In genomic region chr9:41207130-41208104, GRCm38 (mm10) we compare ENCODE assay signal across 7 mouse cellular contexts. TPM values are rescaled to one million over a fixed set of nuclear protein-coding genes. Genes with fewer than 3 reads are reported as not detected.
DNase-seq lines count a peak whose midpoint lies in the region; ATAC-seq lines count a peak whose summit lies in the region.

No protein-coding gene starts in this region.

- WGBS in embryonic facial prominence, embryonic 11.5 days = 7% methylated on average over 28 of the region's 28 CpGs
- 7% methylated on average over 28 of the region's 28 CpGs for WGBS in limb, embryonic 10.5 days
- WGBS in midbrain, embryonic 13.5 days = 7% methylated on average over 28 of the region's 28 CpGs

- DNase-seq in adrenal gland, postnatal 14 days = peak; percentile 96
- DNase-seq in embryonic facial prominence, embryonic 11.5 days (ENCODE audit: low spot score) = peak; percentile 99
- DNase-seq in kidney, adult 11 months = peak; percentile 93
- peak; percentile 92 for DNase-seq in limb, embryonic 10.5 days (ENCODE audit: low spot score)
- DNase-seq in spleen, adult 12 weeks (ENCODE audit: low spot score) = peak; percentile 71

- no peak overlapping the region for H3K4me3 ChIP-seq in embryonic facial prominence, embryonic 11.5 days (ENCODE audit: low read depth, low read length)
- peak overlapping the region; percentile 51 for H3K4me3 ChIP-seq in limb, embryonic 10.5 days
- H3K4me3 ChIP-seq in midbrain, embryonic 13.5 days (replicated peaks) = peak overlapping the region; percentile 30

- peak overlapping the region; percentile 52 for H3K27ac ChIP-seq in embryonic facial prominence, embryonic 11.5 days (replicated peaks; ENCODE audit: low read depth, low read length)
- peak overlapping the region; percentile 91 for H3K27ac ChIP-seq in limb, embryonic 10.5 days
- H3K27ac ChIP-seq in midbrain, embryonic 13.5 days = peak overlapping the region; percentile 84

- peak overlapping the region; percentile 44; the same call in 1 of the 2 replicates for H3K9ac ChIP-seq in embryonic facial prominence, embryonic 11.5 days (replicated peaks; ENCODE audit: low read length)
- H3K9ac ChIP-seq in midbrain, embryonic 13.5 days (replicated peaks) = peak overlapping the region; percentile 57; the same call in 1 of the 2 replicates

- peak; percentile 78 for ATAC-seq in embryonic facial prominence, embryonic 11.5 days (replicated peaks; ENCODE audit: insufficient number of reproducible peaks, low FRiP score, low TSS enrichment, low read depth)
- ATAC-seq in granulocyte monocyte progenitor cell, adult 5-6 weeks (replicated peaks; ENCODE audit: poor library complexity, severe bottlenecking) = peak; percentile 98
- peak; percentile 95 for ATAC-seq in midbrain, embryonic 13.5 days

- peak overlapping the region; percentile 5; the same call in 1 of the 2 replicates for H3K4me2 ChIP-seq in embryonic facial prominence, embryonic 11.5 days (ENCODE audit: low read depth, low read length)
- H3K4me2 ChIP-seq in midbrain, embryonic 13.5 days (replicated peaks) = peak overlapping the region; percentile 41

- H3K9me3 ChIP-seq in embryonic facial prominence, embryonic 11.5 days (replicated peaks; ENCODE audit: control insufficient read depth, low read length) = no peaks in the 10 kb centered on the region
- no peaks in the 10 kb centered on the region for H3K9me3 ChIP-seq in limb, embryonic 10.5 days (replicated peaks)
- no peaks in the 10 kb centered on the region for H3K9me3 ChIP-seq in midbrain, embryonic 13.5 days

- H3K36me3 ChIP-seq in embryonic facial prominence, embryonic 11.5 days (replicated peaks; ENCODE audit: control insufficient read depth, insufficient read depth, low read depth, low read length) = no peaks in the 10 kb centered on the region
- H3K36me3 ChIP-seq in limb, embryonic 10.5 days = no peaks in the 10 kb centered on the region
- H3K36me3 ChIP-seq in midbrain, embryonic 13.5 days = no peaks in the 10 kb centered on the region

- no peaks in the 10 kb centered on the region for H3K27me3 ChIP-seq in embryonic facial prominence, embryonic 11.5 days (ENCODE audit: control insufficient read depth, insufficient read depth, low read length)
- H3K27me3 ChIP-seq in limb, embryonic 10.5 days (ENCODE audit: low read depth, poor library complexity, severe bottlenecking) = no peaks in the 10 kb centered on the region
- no peaks in the 10 kb centered on the region for H3K27me3 ChIP-seq in midbrain, embryonic 13.5 days

- H3K4me1 ChIP-seq in embryonic facial prominence, embryonic 11.5 days (ENCODE audit: control insufficient read depth, insufficient read depth, low read length) = peaks cover 7% of the 10 kb centered on the region
- peaks cover 44% of the 10 kb centered on the region for H3K4me1 ChIP-seq in limb, embryonic 10.5 days
- peaks cover 14% of the 10 kb centered on the region for H3K4me1 ChIP-seq in midbrain, embryonic 13.5 days (replicated peaks)

RNA-seq across cellular contexts. Expression of gene Ubash3b, which starts 45.9 kb away (rescaled TPM):
- total RNA-seq in adrenal gland, postnatal 14 days (2021) = 2.1 and 4.5 TPM in 2 replicates
- 12.1 and 12.5 TPM in 2 replicates for polyA plus RNA-seq in embryonic facial prominence, embryonic 11.5 days (2014; fragmentation: Nextera tagmentation; extraction: Ambion mirVana)
- 5.9 and 8.3 TPM in 2 replicates for total RNA-seq in granulocyte monocyte progenitor cell, adult 5-6 weeks (2014; fragmentation: Nextera tagmentation)
- total RNA-seq in granulocyte monocyte progenitor cell, adult 5-6 weeks (2017) = 6.5 and 7.2 TPM in 2 replicates
- 6.9 and 7.8 TPM in 2 replicates for polyA plus RNA-seq in limb, embryonic 10.5 days (2016; fragmentation: Nextera tagmentation; extraction: Ambion mirVana)
- polyA plus RNA-seq in midbrain, embryonic 13.5 days (2015; fragmentation: Nextera tagmentation; extraction: Ambion mirVana) = 12.1 and 12.6 TPM in 2 replicates
